Mouse (Mus musculus) hindbrain, embryonic 12.5 days (tissue): ENCODE measurements around the gene Plscr1. TPM values are rescaled to one million over a fixed set of nuclear protein-coding genes. Genes with fewer than 3 reads are reported as not detected.

ENCODE experiments used
- ATAC-seq: fragments of 200-750 bp; cut with Nextera tagmentation; 2 replicates; pipeline ENCODE4 v1.8.0; 2017; ENCODE audit warnings: moderate TSS enrichment; ENCODE audit not compliant: low FRiP score
- H3K27ac ChIP-seq: fragments of 300-500 bp; sonication (generic); 2 replicates; pipeline ENCODE4 v1.5.1; 2016; ENCODE audit warnings: mild to moderate bottlenecking
- H3K27me3 ChIP-seq: fragments of 300-500 bp; sonication (generic); 2 replicates; pipeline ENCODE4 v1.6.1; 2016; ENCODE audit warnings: mild to moderate bottlenecking
- H3K36me3 ChIP-seq: fragments of 300-500 bp; sonication (generic); 2 replicates; pipeline ENCODE4 v1.6.1; 2016; ENCODE audit warnings: mild to moderate bottlenecking
- H3K4me1 ChIP-seq: fragments of 300-500 bp; sonication (generic); 2 replicates; pipeline ENCODE4 v1.6.1; 2016
- H3K4me2 ChIP-seq: fragments of 300-500 bp; sonication (generic); replicated peaks from 2 replicates; pipeline ENCODE4 v1.6.1; 2016; ENCODE audit warnings: mild to moderate bottlenecking
- H3K4me3 ChIP-seq: fragments of 300-500 bp; sonication (generic); 2 replicates; pipeline ENCODE4 v1.5.1; 2016; ENCODE audit warnings: mild to moderate bottlenecking
- H3K9ac ChIP-seq: fragments of 300-500 bp; sonication (generic); 2 replicates; pipeline ENCODE4 v1.6.1; 2016; ENCODE audit warnings: mild to moderate bottlenecking, moderate library complexity
- H3K9me3 ChIP-seq: fragments of 300-500 bp; sonication (generic); replicated peaks from 2 replicates; pipeline ENCODE4 v1.6.1; 2016; ENCODE audit warnings: mild to moderate bottlenecking
- WGBS: fragments of 180-500 bp; shearing (Covaris S2); methylation state at CpG from one replicate; pipeline ENCODE4 v1.1.7; 2016; 5-methylcytosine and 5-hydroxymethylcytosine counted together
- polyA plus RNA-seq: library from polyadenylated mRNA; unstranded; fragments of >200 nt; fragmentation: Nextera tagmentation; extraction: Ambion mirVana; gene quantifications from 2 replicates; pipeline ENCODE4 v1.2.1, GENCODE M21; 2016

Gene Plscr1
- polyA plus RNA-seq, 1 experiment from 2014 or later = 20.8 TPM

- no peak overlapping the region for H3K9ac ChIP-seq
- no peaks in the 10 kb centered on the region for H3K9me3 ChIP-seq
- 70% methylated on average over 8 of the region's 8 CpGs for WGBS
- H3K27me3 ChIP-seq = no peaks in the 10 kb centered on the region
- no peak overlapping the region for H3K4me2 ChIP-seq
- H3K27ac ChIP-seq = no peak overlapping the region
- H3K4me1 ChIP-seq = no peaks in the 10 kb centered on the region
- no peak overlapping the region for H3K4me3 ChIP-seq
- no peaks in the 10 kb centered on the region for H3K36me3 ChIP-seq
- no peak for ATAC-seq
Measured at GRCm38 (mm10) chr9:92266558-92267171, 17.1 kb downstream of the Plscr1 start.

GRCm38 (mm10) chr9:92267732-92268131 is 18.2 kb downstream of the Plscr1 start:
- 78% methylated on average over 1 of the region's 1 CpGs for WGBS
- H3K27ac ChIP-seq = no peak overlapping the region
- H3K4me3 ChIP-seq = no peak overlapping the region
- no peaks in the 10 kb centered on the region for H3K27me3 ChIP-seq
- no peak overlapping the region for H3K4me2 ChIP-seq
- H3K4me1 ChIP-seq = no peaks in the 10 kb centered on the region
- H3K9ac ChIP-seq = no peak overlapping the region
- H3K36me3 ChIP-seq = no peaks in the 10 kb centered on the region
- H3K9me3 ChIP-seq = no peaks in the 10 kb centered on the region
- ATAC-seq = no peak

- Histone ChIP-seq H3K4me2 (no peak overlapping the region), H3K9me3 (no peaks in the 10 kb centered on the region), H3K4me1 (no peaks in the 10 kb centered on the region), H3K4me3 (no peak overlapping the region), H3K9ac (no peak overlapping the region), H3K27ac (no peak overlapping the region), H3K36me3 (no peaks in the 10 kb centered on the region), H3K27me3 (no peaks in the 10 kb centered on the region)
- no peak for ATAC-seq
- 90% methylated on average over 5 of the region's 5 CpGs for WGBS
Measured at GRCm38 (mm10) chr9:92269829-92270404, 20.4 kb downstream of the Plscr1 start.

- no peaks in the 10 kb centered on the region for H3K36me3 ChIP-seq
- ATAC-seq = no peak
- H3K9me3 ChIP-seq = no peaks in the 10 kb centered on the region
- H3K27ac ChIP-seq = no peak overlapping the region
- no peaks in the 10 kb centered on the region for H3K27me3 ChIP-seq
- no peak overlapping the region for H3K4me2 ChIP-seq
- no peak overlapping the region for H3K4me3 ChIP-seq
- 52% methylated on average over 4 of the region's 4 CpGs for WGBS
- no peak overlapping the region for H3K9ac ChIP-seq
- no peaks in the 10 kb centered on the region for H3K4me1 ChIP-seq
Measured at GRCm38 (mm10) chr9:92270927-92271326, 21.4 kb downstream of the Plscr1 start.

GRCm38 (mm10) chr9:92272650-92273049 is 23.1 kb downstream of the Plscr1 start:
- WGBS = 91% methylated on average over 4 of the region's 4 CpGs
- Histone ChIP-seq H3K9ac (no peak overlapping the region), H3K36me3 (no peaks in the 10 kb centered on the region), H3K27me3 (no peaks in the 10 kb centered on the region), H3K9me3 (no peaks in the 10 kb centered on the region), H3K4me2 (no peak overlapping the region), H3K4me3 (no peak overlapping the region), H3K4me1 (no peaks in the 10 kb centered on the region), H3K27ac (no peak overlapping the region)
- no peak for ATAC-seq

- no peak overlapping the region for H3K27ac ChIP-seq
- no peaks in the 10 kb centered on the region for H3K4me1 ChIP-seq
- WGBS = 96% methylated on average over 2 of the region's 2 CpGs
- no peak overlapping the region for H3K9ac ChIP-seq
- no peak overlapping the region for H3K4me3 ChIP-seq
- H3K9me3 ChIP-seq = no peaks in the 10 kb centered on the region
- ATAC-seq = no peak
- no peaks in the 10 kb centered on the region for H3K36me3 ChIP-seq
- no peak overlapping the region for H3K4me2 ChIP-seq
- H3K27me3 ChIP-seq = no peaks in the 10 kb centered on the region
Measured at GRCm38 (mm10) chr9:92273271-92273670, 23.7 kb downstream of the Plscr1 start.

GRCm38 (mm10) chr9:92273956-92274762 is 24.6 kb downstream of the Plscr1 start:
- H3K27me3 ChIP-seq = no peaks in the 10 kb centered on the region
- no peak overlapping the region for H3K9ac ChIP-seq
- WGBS = 73% methylated on average over 6 of the region's 6 CpGs
- no peaks in the 10 kb centered on the region for H3K36me3 ChIP-seq
- ATAC-seq = no peak
- no peak overlapping the region for H3K4me3 ChIP-seq
- no peaks in the 10 kb centered on the region for H3K4me1 ChIP-seq
- H3K27ac ChIP-seq = no peak overlapping the region
- H3K9me3 ChIP-seq = no peaks in the 10 kb centered on the region
- no peak overlapping the region for H3K4me2 ChIP-seq

GRCm38 (mm10) chr9:92275486-92276207 is 26.1 kb downstream of the Plscr1 start, which contains the start of gene Plscr2:
Plscr2 (plus strand) TSS chr9:92275602.
- Histone ChIP-seq H3K36me3 (no peaks in the 10 kb centered on the region), H3K9ac (no peak within 1 kb of the TSS), H3K4me2 (no peak within 1 kb of the TSS), H3K4me1 (no peaks in the 10 kb centered on the region), H3K9me3 (no peaks in the 10 kb centered on the region), H3K27ac (no peak within 1 kb of the TSS), H3K4me3 (no peak within 1 kb of the TSS), H3K27me3 (no peaks in the 10 kb centered on the region)
- 74% methylated on average over 9 of the region's 9 CpGs for WGBS
- ATAC-seq = no peak

- Histone ChIP-seq H3K4me3 (no peak overlapping the region), H3K27ac (no peak overlapping the region), H3K4me2 (no peak overlapping the region), H3K27me3 (no peaks in the 10 kb centered on the region), H3K36me3 (no peaks in the 10 kb centered on the region), H3K4me1 (no peaks in the 10 kb centered on the region), H3K9me3 (no peaks in the 10 kb centered on the region), H3K9ac (no peak overlapping the region)
- no peak for ATAC-seq
- 82% methylated on average over 7 of the region's 7 CpGs for WGBS
Measured at GRCm38 (mm10) chr9:92276360-92276759, 26.8 kb downstream of the Plscr1 start.

- Histone ChIP-seq H3K36me3 (no peaks in the 10 kb centered on the region), H3K9ac (no peak overlapping the region), H3K4me1 (no peaks in the 10 kb centered on the region), H3K27ac (no peak overlapping the region), H3K9me3 (no peaks in the 10 kb centered on the region), H3K4me3 (no peak overlapping the region), H3K27me3 (no peaks in the 10 kb centered on the region), H3K4me2 (no peak overlapping the region)
- WGBS = 89% methylated on average over 1 of the region's 1 CpGs
- no peak for ATAC-seq
Measured at GRCm38 (mm10) chr9:92280048-92280447, 30.5 kb downstream of the Plscr1 start.

- Histone ChIP-seq H3K4me1 (no peaks in the 10 kb centered on the region), H3K27ac (no peak overlapping the region), H3K4me2 (no peak overlapping the region), H3K27me3 (no peaks in the 10 kb centered on the region), H3K36me3 (no peaks in the 10 kb centered on the region), H3K4me3 (no peak overlapping the region), H3K9ac (no peak overlapping the region), H3K9me3 (no peaks in the 10 kb centered on the region)
- WGBS = 33% methylated on average over 7 of the region's 7 CpGs
- ATAC-seq = no peak
Measured at GRCm38 (mm10) chr9:92282563-92283171, 33.1 kb downstream of the Plscr1 start.

- 76% methylated on average over 3 of the region's 3 CpGs for WGBS
Measured at GRCm38 (mm10) chr9:92289675-92290074, 40.1 kb downstream of the Plscr1 start.

More at GRCm38 (mm10) chr9:92289675-92290074, 40.1 kb downstream of the Plscr1 start:
- no peaks in the 10 kb centered on the region for H3K27me3 ChIP-seq
- ATAC-seq = no peak
- H3K9ac ChIP-seq = no peak overlapping the region
- H3K36me3 ChIP-seq = no peaks in the 10 kb centered on the region
- no peaks in the 10 kb centered on the region for H3K4me1 ChIP-seq
- H3K4me3 ChIP-seq = no peak overlapping the region
- H3K9me3 ChIP-seq = no peaks in the 10 kb centered on the region
- H3K27ac ChIP-seq = no peak overlapping the region
- no peak overlapping the region for H3K4me2 ChIP-seq
